Mouse (Mus musculus) embryo, embryonic 11.5 days (tissue): ENCODE results near the gene Relt.

ENCODE experiments used
- DNase-seq: peaks from one replicate; pipeline ENCODE4 v3.0.0-alpha.2; 2012; ENCODE audit warnings: low read depth, low spot score

The Relt gene

GRCm38 (mm10) chr7:100845026-100845400, 18.2 kb downstream of the Relt start:
- DNase-seq = no peak

- DNase-seq = no peak
These were observed 18.7 kb downstream of the Relt start for GRCm38 (mm10) chr7:100844385-100845025.

GRCm38 (mm10) chr7:100843866-100844265, 19.4 kb downstream of the Relt start:
- no peak for DNase-seq

GRCm38 (mm10) chr7:100842175-100842574, 21.1 kb downstream of the Relt start:
- DNase-seq = no peak

- no peak for DNase-seq
These were observed 21.6 kb downstream of the Relt start for GRCm38 (mm10) chr7:100841608-100842007.

GRCm38 (mm10) chr7:100840906-100841305, 22.3 kb downstream of the Relt start:
- DNase-seq = no peak

GRCm38 (mm10) chr7:100839632-100840402, 23.4 kb downstream of the Relt start:
- no peak for DNase-seq

GRCm38 (mm10) chr7:100837701-100838100, 25.5 kb downstream of the Relt start:
- no peak for DNase-seq

GRCm38 (mm10) chr7:100836657-100837056, 26.6 kb downstream of the Relt start:
- DNase-seq = no peak

- no peak for DNase-seq
These were observed 27.5 kb downstream of the Relt start for GRCm38 (mm10) chr7:100835711-100836110.

- no peak for DNase-seq
These were observed 28.1 kb downstream of the Relt start for GRCm38 (mm10) chr7:100835168-100835567.

- no peak for DNase-seq
These were observed 29.4 kb downstream of the Relt start for GRCm38 (mm10) chr7:100833859-100834258.

GRCm38 (mm10) chr7:100828549-100828948, 34.7 kb downstream of the Relt start:
- DNase-seq = no peak

GRCm38 (mm10) chr7:100824661-100825060, 38.6 kb downstream of the Relt start:
- no peak for DNase-seq

GRCm38 (mm10) chr7:100818401-100819064, 44.7 kb downstream of the Relt start:
- no peak for DNase-seq

GRCm38 (mm10) chr7:100817442-100817760, 45.8 kb downstream of the Relt start:
- DNase-seq = no peak

GRCm38 (mm10) chr7:100816759-100817441, 46.3 kb downstream of the Relt start:
- DNase-seq = no peak

- DNase-seq = no peak
These were observed 47.2 kb downstream of the Relt start for GRCm38 (mm10) chr7:100815900-100816570.

- no peak for DNase-seq
These were observed 50.6 kb downstream of the Relt start for GRCm38 (mm10) chr7:100812641-100813040.

GRCm38 (mm10) chr7:100811912-100812311, 51.3 kb downstream of the Relt start:
- DNase-seq = no peak

GRCm38 (mm10) chr7:100805391-100805790, 57.9 kb downstream of the Relt start:
- DNase-seq = no peak

GRCm38 (mm10) chr7:100798810-100799209, 64.4 kb downstream of the Relt start:
- DNase-seq = no peak
